Mouse (Mus musculus) C2C12 (cell line): ENCODE results near the gene Csgalnact2. TPM values are rescaled to one million over a fixed set of nuclear protein-coding genes. Genes with fewer than 3 reads are reported as not detected.

Experiments used
- H3K27me3 ChIP-seq: one replicate; pipeline ENCODE4 v1.6.1; 2011; ENCODE audit not compliant: control insufficient read depth, insufficient read depth, insufficient read length
- H3K36me3 ChIP-seq: one replicate; pipeline ENCODE4 v1.6.1; 2011; ENCODE audit not compliant: control insufficient read depth, insufficient read depth
- H3K4me3 ChIP-seq: one replicate; pipeline ENCODE4 v1.5.1; 2011; ENCODE audit warnings: mild to moderate bottlenecking, control low read depth; ENCODE audit not compliant: poor library complexity, insufficient read depth, severe bottlenecking
- H3K79me2 ChIP-seq: one replicate; pipeline ENCODE4 v1.6.1; 2011; ENCODE audit not compliant: control insufficient read depth, insufficient read depth
- H3K79me3 ChIP-seq: one replicate; pipeline ENCODE4 v1.6.1; 2011; ENCODE audit warnings: low read depth, control low read depth
- H3ac ChIP-seq: one replicate; pipeline ENCODE3; 2011; ENCODE audit warnings: low read depth; ENCODE audit not compliant: control insufficient read depth, insufficient read length
- CEBPB ChIP-seq: IDR thresholded peaks from one replicate; pipeline ENCODE4 v1.6.1; 2011; ENCODE audit warnings: low read depth, mild to moderate bottlenecking, control low read depth, moderate library complexity
- CTCF ChIP-seq: IDR thresholded peaks from one replicate; pipeline ENCODE4 v1.5.1; 2011; ENCODE audit not compliant: control insufficient read depth, insufficient read depth, insufficient read length
- FOSL1 ChIP-seq: IDR thresholded peaks from one replicate; pipeline ENCODE4 v1.8.0; 2011; ENCODE audit warnings: mild to moderate bottlenecking, low read length; ENCODE audit not compliant: poor library complexity, insufficient read depth, severe bottlenecking
- MAX ChIP-seq: IDR thresholded peaks from one replicate; pipeline ENCODE4 v1.6.1; 2011; ENCODE audit warnings: mild to moderate bottlenecking, control low read depth
- MYOD1 ChIP-seq: IDR thresholded peaks from one replicate; pipeline ENCODE4 v1.6.1; 2011; ENCODE audit warnings: low read depth; ENCODE audit not compliant: control insufficient read depth, insufficient read length
- MYOG ChIP-seq: IDR thresholded peaks from one replicate; pipeline ENCODE4 v1.6.1; 2011; ENCODE audit not compliant: control insufficient read depth, insufficient read length; ENCODE audit errors: extremely low read depth
- USF1 ChIP-seq: IDR thresholded peaks from one replicate; pipeline ENCODE4 v1.6.1; 2011; ENCODE audit warnings: low read depth, mild to moderate bottlenecking, control low read depth, moderate library complexity
- polyA plus RNA-seq: library from polyadenylated mRNA; unstranded; fragments of >200 nt; fragmentation: generic; extraction: Trizol; gene quantifications from one replicate; pipeline ENCODE4 v1.2.1, GENCODE M21; 2012; ENCODE audit warnings: missing spikeins

Csgalnact2 gene
- polyA plus RNA-seq, 1 experiment: 4.6 TPM

DNA sequence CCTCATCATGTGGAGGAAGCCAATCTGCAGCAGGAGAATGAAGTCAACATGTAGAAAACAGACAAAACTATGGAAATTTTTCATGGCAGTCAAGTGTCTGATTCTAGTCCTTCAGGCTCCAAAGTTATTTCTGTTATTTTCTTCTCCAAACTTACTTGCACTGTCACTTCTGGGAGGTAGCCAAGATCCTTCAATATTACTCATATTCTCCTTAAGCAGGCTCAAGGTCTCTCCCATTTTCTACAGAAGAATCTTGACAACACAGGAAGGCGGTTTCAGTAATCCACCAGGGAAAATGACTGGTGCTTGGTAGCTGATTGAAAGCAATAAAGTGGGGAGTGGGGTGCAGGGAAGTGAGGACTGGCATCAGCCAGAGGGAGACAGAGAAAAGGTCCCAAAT, 16.2 kb downstream of the Csgalnact2 start:
- Histone ChIP-seq H3K79me3 (no peaks in the 10 kb centered on the region), H3K4me3 (no peak overlapping the region), H3K36me3 (peaks cover 59% of the 10 kb centered on the region), H3ac (no peak overlapping the region), H3K79me2 (peaks cover 9% of the 10 kb centered on the region), H3K27me3 (no peaks in the 10 kb centered on the region)
- TF ChIP-seq FOSL1: no peak
- no peak for TF ChIP-seq MAX
- no peak for TF ChIP-seq USF1
- TF ChIP-seq MYOD1: no peak
- TF ChIP-seq CTCF: no peak
- no peak for TF ChIP-seq CEBPB
- no peak for TF ChIP-seq MYOG

DNA sequence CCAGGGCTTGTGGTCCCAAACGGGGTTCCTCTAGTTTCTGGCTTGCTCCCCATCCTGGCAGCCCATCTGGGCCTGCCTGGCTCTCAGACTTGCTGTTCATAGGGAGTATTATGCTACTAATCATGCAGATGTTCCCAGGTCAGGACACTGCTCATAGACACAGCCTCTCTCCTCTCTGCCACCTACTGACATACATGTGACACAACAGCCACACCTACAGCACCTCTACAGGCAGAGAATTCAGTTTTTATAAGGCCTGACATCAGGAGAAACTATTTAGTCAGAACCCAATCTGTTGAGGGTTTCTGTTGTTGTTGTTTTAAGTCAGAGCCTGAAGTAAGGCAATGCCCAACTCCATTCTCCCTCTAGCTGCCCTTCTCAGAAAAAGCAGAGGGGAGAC, 27.1 kb downstream of the Csgalnact2 start:
- TF ChIP-seq MYOG (no peak), CEBPB (no peak), USF1 (no peak), FOSL1 (no peak), CTCF (no peak)
- no peaks in the 10 kb centered on the region for H3K27me3 ChIP-seq

GRCm38 (mm10) chr6:118099311-118099802, 39.6 kb downstream of the Csgalnact2 start:
- Histone ChIP-seq H3K79me3 (no peaks in the 10 kb centered on the region), H3K4me3 (no peak overlapping the region), H3K27me3 (no peaks in the 10 kb centered on the region), H3K36me3 (no peaks in the 10 kb centered on the region), H3ac (no peak overlapping the region), H3K79me2 (no peaks in the 10 kb centered on the region)
- TF ChIP-seq CTCF: no peak

More for the DNA sequence above, 27.1 kb downstream of the Csgalnact2 start:
- Histone ChIP-seq H3K79me2 (no peaks in the 10 kb centered on the region), H3K79me3 (no peaks in the 10 kb centered on the region), H3ac (no peak overlapping the region), H3K36me3 (peaks cover 33% of the 10 kb centered on the region), H3K4me3 (no peak overlapping the region)

DNA sequence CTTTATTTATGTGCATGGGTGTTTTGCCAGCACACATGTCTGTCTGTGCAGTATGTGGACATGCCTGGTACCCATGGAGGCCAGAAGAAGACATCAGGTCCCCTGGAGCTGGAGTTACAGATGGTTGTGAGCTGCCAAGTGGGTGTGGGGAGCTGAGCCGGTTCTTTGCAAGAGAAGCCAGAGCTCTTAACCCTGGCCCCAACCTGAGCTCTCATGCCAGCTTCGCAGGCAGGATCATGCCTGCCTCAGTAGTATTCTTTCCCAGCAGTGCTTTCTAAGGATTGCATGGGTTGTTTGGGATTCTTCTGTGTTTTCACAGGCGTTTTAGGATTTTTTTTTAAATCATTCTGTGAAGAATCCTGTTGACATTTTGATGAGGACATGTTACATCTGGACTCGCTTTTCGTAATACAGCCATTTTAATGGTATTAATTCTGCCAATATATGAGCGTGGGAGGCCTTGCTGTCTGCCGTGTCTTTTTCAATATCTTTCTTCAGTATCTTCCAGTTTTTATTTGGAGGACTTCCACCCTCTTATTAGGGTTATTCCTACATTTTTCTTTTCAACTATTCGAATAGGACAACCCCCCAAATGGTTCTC, 41.1 kb downstream of the Csgalnact2 start:
- H3K36me3 ChIP-seq: no peaks in the 10 kb centered on the region
- no peak overlapping the region for H3ac ChIP-seq
- no peak overlapping the region for H3K4me3 ChIP-seq
- peaks cover 5% of the 10 kb centered on the region for H3K27me3 ChIP-seq
- TF ChIP-seq CTCF (no peak), MAX (no peak), FOSL1 (no peak), CEBPB (no peak), MYOG (no peak), MYOD1 (no peak), USF1 (no peak)
- no peaks in the 10 kb centered on the region for H3K79me3 ChIP-seq
- no peaks in the 10 kb centered on the region for H3K79me2 ChIP-seq

DNA sequence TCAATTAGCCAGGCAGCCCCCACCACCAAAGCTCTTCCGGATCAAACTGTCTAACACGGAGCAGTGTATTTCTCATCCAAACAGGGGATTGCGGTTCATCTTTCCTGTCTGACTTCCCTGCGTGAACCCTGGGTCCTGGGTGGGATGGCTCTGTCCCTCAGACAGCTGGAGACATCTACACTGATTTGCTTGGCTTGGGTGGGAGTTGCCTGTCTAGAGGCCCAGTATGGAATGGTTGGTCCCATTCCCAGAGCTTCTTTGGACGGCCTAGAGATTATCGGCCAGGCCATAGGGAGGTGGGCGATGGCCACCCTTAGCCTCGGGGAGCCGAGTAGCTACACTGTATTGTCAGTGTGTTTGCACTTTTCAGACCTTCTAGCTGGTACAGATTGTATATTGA, 48.1 kb downstream of the Csgalnact2 start:
- TF ChIP-seq CTCF (no peak), MYOD1 (no peak), MAX (no peak), FOSL1 (no peak), USF1 (no peak), CEBPB (no peak), MYOG (no peak)
- Histone ChIP-seq H3ac (no peak overlapping the region), H3K27me3 (peaks cover 13% of the 10 kb centered on the region)

GRCm38 (mm10) chr6:118088750-118089440, 50.0 kb downstream of the Csgalnact2 start:
- Histone ChIP-seq H3K36me3 (no peaks in the 10 kb centered on the region), H3K27me3 (peaks cover 15% of the 10 kb centered on the region), H3ac (no peak overlapping the region), H3K79me2 (no peaks in the 10 kb centered on the region), H3K79me3 (no peaks in the 10 kb centered on the region), H3K4me3 (no peak overlapping the region)
- TF ChIP-seq MAX (no peak), CTCF (no peak)

More for the DNA sequence above, 48.1 kb downstream of the Csgalnact2 start:
- H3K79me2 ChIP-seq: no peaks in the 10 kb centered on the region
- H3K4me3 ChIP-seq: no peak overlapping the region
- no peaks in the 10 kb centered on the region for H3K36me3 ChIP-seq
- H3K79me3 ChIP-seq: no peaks in the 10 kb centered on the region
